Mouse (Mus musculus) kidney, embryonic 14.5 days (tissue): ENCODE data around the gene Lman1l. TPM values are rescaled to one million over a fixed set of nuclear protein-coding genes. Genes with fewer than 3 reads are reported as not detected.

ENCODE experiments used
- ATAC-seq: fragments of 200-750 bp; cut with Nextera tagmentation; 2 replicates; pipeline ENCODE4 v1.8.0; 2017; ENCODE audit warnings: moderate number of reproducible peaks, mild to moderate bottlenecking, moderate TSS enrichment, moderate library complexity; ENCODE audit not compliant: low FRiP score, low TSS enrichment
- H3K27ac ChIP-seq: fragments of 300-500 bp; sonication (generic); 2 replicates; pipeline ENCODE4 v1.5.1; 2014; ENCODE audit warnings: low read depth, mild to moderate bottlenecking, low read length, moderate library complexity, mixed read lengths
- H3K27me3 ChIP-seq: fragments of 300-500 bp; sonication (generic); 2 replicates; pipeline ENCODE4 v1.6.1; 2014; ENCODE audit warnings: mild to moderate bottlenecking, low read length; ENCODE audit not compliant: control insufficient read depth, insufficient read depth
- H3K36me3 ChIP-seq: fragments of 300-500 bp; sonication (generic); 2 replicates; pipeline ENCODE4 v1.6.1; 2014; ENCODE audit warnings: low read length, mixed read lengths; ENCODE audit not compliant: control insufficient read depth, insufficient read depth
- H3K4me1 ChIP-seq: fragments of 300-500 bp; sonication (generic); 2 replicates; pipeline ENCODE4 v1.6.1; 2014; ENCODE audit warnings: low read length, mixed read lengths; ENCODE audit not compliant: control insufficient read depth, insufficient read depth
- H3K4me2 ChIP-seq: fragments of 300-500 bp; sonication (generic); replicated peaks from 2 replicates; pipeline ENCODE4 v1.6.1; 2014; ENCODE audit warnings: low read depth, mild to moderate bottlenecking, low read length
- H3K4me3 ChIP-seq: fragments of 300-500 bp; sonication (generic); 2 replicates; pipeline ENCODE4 v1.5.1; 2014; ENCODE audit warnings: mild to moderate bottlenecking, low read length
- H3K9ac ChIP-seq: fragments of 300-500 bp; sonication (generic); 2 replicates; pipeline ENCODE4 v1.6.1; 2014; ENCODE audit warnings: low read depth, mild to moderate bottlenecking, low read length, moderate library complexity
- H3K9me3 ChIP-seq: fragments of 300-500 bp; sonication (generic); 2 replicates; pipeline ENCODE4 v1.6.1; 2016; ENCODE audit warnings: low read length; ENCODE audit not compliant: control insufficient read depth
- WGBS: fragments of 180-500 bp; shearing (Covaris S2); extraction: QIAGEN DNeasy Blood & Tissue Kit; methylation state at CpG from one replicate; pipeline ENCODE4 v1.1.7; 2014; 5-methylcytosine and 5-hydroxymethylcytosine counted together
- polyA plus RNA-seq: library from polyadenylated mRNA; unstranded; fragments of >200 nt; fragmentation: Nextera tagmentation; extraction: Ambion mirVana; gene quantifications from 2 replicates; pipeline ENCODE4 v1.2.1, GENCODE M21; 2014

Lman1l gene
- polyA plus RNA-seq, 1 experiment from 2014 or later: not detected

DNA sequence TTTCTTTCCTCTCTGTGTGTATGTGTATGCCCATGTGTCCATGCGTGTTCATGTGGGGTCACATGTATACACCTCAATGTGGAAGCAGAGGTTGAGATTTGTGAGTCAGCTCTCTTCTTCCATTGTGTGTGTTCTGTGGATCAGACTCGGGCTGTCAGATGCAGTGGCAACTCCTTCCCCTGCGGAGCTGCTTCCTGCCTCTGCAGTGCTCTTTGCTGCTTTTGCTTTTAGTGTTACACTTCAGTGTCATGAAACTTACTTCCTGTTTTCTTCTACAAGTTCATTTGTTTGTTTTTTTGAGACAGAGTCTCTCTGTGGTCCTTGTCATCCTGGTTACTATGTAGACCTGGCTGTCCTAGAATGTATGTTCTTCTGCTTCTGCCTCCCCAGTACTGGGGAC is 35.6 kb downstream of the Lman1l start:
- Histone ChIP-seq H3K36me3 (peaks cover 59% of the 10 kb centered on the region), H3K4me3 (no peak overlapping the region), H3K27me3 (no peaks in the 10 kb centered on the region), H3K9ac (no peak overlapping the region), H3K27ac (no peak overlapping the region), H3K9me3 (no peaks in the 10 kb centered on the region), H3K4me1 (0 out of 2 replicates have a peak, but pooled peaks cover 3% of the 10 kb centered on the region), H3K4me2 (no peak overlapping the region)
- WGBS: 89% methylated on average over 3 of the region's 3 CpGs
- ATAC-seq: no peak

DNA sequence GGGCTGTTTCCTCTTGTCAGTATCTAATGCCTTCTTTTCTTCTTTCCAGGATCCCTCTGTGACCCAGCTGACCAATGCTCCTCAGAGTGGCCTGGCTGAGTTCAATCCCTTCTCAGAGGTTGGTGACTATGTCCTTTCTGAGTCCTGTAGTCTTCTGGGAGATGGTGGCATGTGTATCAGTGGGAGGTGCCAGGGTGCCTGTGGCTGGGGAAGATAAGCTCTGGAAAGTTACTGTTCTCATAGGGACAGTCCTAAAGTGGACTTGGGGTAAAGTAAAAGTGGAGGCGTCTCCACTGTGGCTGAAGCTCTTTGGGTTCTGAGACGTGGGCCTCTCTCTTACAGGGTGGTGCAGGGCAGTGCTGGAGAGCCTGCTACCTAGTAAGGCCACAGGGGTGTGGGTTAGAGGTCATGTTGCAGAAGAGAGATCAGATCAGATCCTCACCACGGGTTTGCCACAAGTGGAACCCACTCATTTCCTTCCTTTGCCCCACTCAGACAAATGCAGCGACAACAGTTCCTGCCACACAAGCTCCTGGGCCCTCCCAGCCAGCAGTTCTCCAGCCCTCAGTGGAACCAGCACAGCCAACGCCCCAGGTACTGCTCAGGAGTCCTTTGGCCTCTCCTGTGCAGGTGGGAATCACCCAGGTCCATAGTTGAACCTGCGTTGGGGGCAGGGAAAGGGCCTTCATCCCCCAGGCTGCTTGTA is 43.3 kb downstream of the Lman1l start:
- no peak for ATAC-seq
- no peaks in the 10 kb centered on the region for H3K9me3 ChIP-seq
- no peak overlapping the region for H3K4me2 ChIP-seq
- H3K4me3 ChIP-seq: no peak overlapping the region
- no peak overlapping the region for H3K27ac ChIP-seq
- H3K4me1 ChIP-seq: no peaks in the 10 kb centered on the region
- peaks cover 44% of the 10 kb centered on the region for H3K36me3 ChIP-seq
- no peak overlapping the region for H3K9ac ChIP-seq
- H3K27me3 ChIP-seq: no peaks in the 10 kb centered on the region
- WGBS: 79% methylated on average over 6 of the region's 6 CpGs

DNA sequence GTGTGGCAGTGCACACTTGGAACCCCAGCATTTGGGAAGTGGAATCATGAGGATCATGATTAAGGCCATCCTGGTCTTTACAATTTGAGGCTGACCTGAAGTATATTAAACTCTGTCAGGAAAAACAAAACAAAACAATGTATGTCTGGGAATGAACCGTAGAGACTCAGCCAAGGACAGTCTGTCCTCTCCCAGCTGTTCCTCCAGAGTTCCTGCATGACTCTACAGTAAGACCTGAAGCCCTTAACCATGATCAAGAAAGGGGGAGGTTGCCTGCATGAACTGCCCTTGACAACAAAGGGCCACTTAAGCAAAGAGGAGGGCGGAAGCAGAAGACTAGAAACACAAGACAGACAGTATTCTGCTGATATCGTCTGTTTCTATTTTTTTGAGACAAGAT is 45.0 kb downstream of the Lman1l start:
- ATAC-seq: no peak
- Histone ChIP-seq H3K27me3 (no peaks in the 10 kb centered on the region), H3K36me3 (peaks cover 35% of the 10 kb centered on the region), H3K4me2 (no peak overlapping the region), H3K4me3 (no peak overlapping the region), H3K9me3 (no peaks in the 10 kb centered on the region), H3K9ac (no peak overlapping the region), H3K27ac (no peak overlapping the region), H3K4me1 (no peaks in the 10 kb centered on the region)
- WGBS: 88% methylated on average over 3 of the region's 3 CpGs

DNA sequence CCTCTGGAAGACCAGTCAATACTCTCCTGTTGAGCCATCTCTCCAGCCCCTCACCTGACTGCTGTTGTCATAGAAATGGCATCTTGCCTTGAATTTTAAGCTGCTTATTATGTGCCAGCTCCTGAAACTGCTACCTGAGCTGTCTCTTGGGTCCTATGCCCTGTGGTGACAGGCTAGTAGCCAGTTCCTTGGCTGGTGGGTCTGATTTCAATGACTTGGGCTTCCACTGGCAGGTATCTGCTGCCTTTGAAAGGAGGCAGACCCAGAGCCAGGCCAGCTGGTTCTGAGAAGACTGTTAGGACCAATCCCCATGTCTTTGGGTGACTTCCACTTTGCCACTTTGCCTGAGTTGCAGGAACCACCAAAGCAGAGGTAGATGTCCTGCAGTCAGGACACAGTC is 46.2 kb downstream of the Lman1l start:
- no peaks in the 10 kb centered on the region for H3K4me1 ChIP-seq
- H3K4me2 ChIP-seq: no peak overlapping the region
- no peaks in the 10 kb centered on the region for H3K27me3 ChIP-seq
- ATAC-seq: no peak
- no peaks in the 10 kb centered on the region for H3K9me3 ChIP-seq
- H3K36me3 ChIP-seq: peaks cover 26% of the 10 kb centered on the region
- H3K9ac ChIP-seq: no peak overlapping the region
- no peak overlapping the region for H3K4me3 ChIP-seq
- no peak overlapping the region for H3K27ac ChIP-seq

DNA sequence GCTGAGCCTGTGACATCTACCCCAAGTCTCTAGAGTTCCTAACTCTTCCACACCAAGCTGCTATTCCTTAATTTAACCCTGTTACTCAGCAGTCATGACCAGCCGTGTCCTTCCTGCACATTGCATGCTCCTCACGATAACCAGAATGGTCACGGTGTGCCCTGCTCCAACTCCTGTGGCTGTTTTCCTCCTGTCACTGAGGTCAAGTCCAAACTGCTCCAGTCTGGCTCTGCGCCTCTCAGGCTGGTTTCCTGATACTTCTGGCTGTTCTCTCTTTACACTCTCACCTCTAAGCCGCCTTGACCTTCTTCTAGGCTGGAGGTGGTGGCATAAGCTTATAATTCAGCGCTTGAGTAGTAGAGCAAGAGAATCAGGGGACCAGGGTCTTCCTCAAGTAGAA is 52.1 kb downstream of the Lman1l start:
- 91% methylated on average over 6 of the region's 6 CpGs for WGBS

DNA sequence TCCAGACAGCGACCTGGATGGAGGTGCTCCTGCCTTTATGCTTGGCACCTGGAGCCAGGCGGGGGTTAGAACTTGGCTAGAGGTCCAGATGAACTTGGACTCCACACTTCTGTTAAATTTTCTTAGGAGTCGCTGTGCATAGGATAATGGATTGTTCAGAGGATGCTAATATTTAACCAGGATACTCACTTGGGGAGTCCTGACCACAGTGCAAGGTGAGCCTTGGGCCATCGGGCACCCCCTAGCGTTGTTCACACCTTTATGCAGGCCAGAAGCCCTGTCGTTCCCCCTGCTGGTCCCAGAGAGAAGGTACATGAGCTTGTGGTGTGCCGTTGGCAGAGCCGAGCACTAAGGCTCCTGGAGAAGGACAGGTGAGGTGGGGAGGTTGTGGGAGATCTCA is 53.7 kb downstream of the Lman1l start:
- Histone ChIP-seq H3K27ac (no peak overlapping the region), H3K4me3 (no peak overlapping the region), H3K36me3 (peaks cover 18% of the 10 kb centered on the region; the same call in 1 of the 2 replicates), H3K4me1 (peaks cover 16% of the 10 kb centered on the region), H3K9ac (no peak overlapping the region), H3K9me3 (no peaks in the 10 kb centered on the region), H3K27me3 (no peaks in the 10 kb centered on the region), H3K4me2 (no peak overlapping the region)
- peak; percentile 25; the same call in 1 of the 2 replicates for ATAC-seq
- WGBS: 51% methylated on average over 8 of the region's 8 CpGs

More for the DNA sequence above, 52.1 kb downstream of the Lman1l start:
- Histone ChIP-seq H3K4me3 (no peak overlapping the region), H3K9ac (no peak overlapping the region), H3K36me3 (peaks cover 18% of the 10 kb centered on the region; the same call in 1 of the 2 replicates), H3K27ac (no peak overlapping the region), H3K4me2 (no peak overlapping the region), H3K27me3 (no peaks in the 10 kb centered on the region), H3K9me3 (no peaks in the 10 kb centered on the region), H3K4me1 (peaks cover 6% of the 10 kb centered on the region; the same call in 1 of the 2 replicates)
- no peak for ATAC-seq

DNA sequence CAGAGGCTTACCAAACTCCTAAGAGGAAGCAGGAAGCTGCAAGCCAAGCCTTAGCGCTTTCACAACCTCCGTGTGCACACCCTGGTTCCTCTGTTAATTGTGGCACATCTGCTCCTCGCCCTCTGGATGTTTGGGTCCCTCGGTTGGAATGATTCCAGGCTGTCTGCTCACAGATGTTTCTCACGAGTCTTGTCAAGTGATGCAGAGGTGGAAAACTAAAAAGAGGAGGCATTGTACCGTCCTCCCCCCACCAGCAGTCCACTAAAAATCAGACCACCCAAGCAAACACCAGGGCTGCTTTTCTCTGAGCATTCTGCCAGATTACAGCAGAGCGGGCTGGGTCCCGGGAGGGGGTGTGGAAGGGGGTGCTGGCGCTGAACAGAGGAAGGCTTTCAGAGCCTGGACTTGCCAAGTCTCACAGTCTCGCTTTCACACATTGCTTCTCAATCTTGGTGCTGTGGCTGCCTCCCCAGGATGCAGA is 54.8 kb downstream of the Lman1l start:
- no peak overlapping the region for H3K4me2 ChIP-seq
- no peaks in the 10 kb centered on the region for H3K9me3 ChIP-seq
- H3K27ac ChIP-seq: peak overlapping the region; percentile 43; the same call in 1 of the 2 replicates
- peaks cover 12% of the 10 kb centered on the region; the same call in 1 of the 2 replicates for H3K36me3 ChIP-seq
- no peak overlapping the region for H3K4me3 ChIP-seq
- H3K9ac ChIP-seq: no peak overlapping the region
- H3K4me1 ChIP-seq: peaks cover 22% of the 10 kb centered on the region
- H3K27me3 ChIP-seq: no peaks in the 10 kb centered on the region
- WGBS: 42% methylated on average over 10 of the region's 10 CpGs
- ATAC-seq: no peak

DNA sequence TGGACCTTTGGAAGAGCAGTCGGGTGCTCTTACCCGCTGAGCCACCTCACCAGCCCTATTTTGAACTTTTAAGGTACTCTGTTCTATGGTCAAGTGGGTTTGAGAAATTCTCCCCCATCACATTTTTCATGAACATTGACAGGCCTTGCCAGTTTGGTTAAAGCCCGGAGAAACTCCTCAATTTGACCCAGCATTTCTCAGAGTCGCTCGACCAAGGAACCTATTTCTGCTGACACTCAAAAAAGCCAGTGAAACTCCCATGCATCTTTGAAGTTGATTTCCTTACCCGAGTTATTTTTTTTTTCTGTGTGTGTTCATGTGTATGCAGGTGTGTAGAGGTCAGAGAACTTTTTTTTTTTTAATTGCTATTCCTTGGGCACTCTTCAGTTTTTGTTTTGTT is 56.0 kb downstream of the Lman1l start:
- Histone ChIP-seq H3K27ac (no peak overlapping the region; the same call in 1 of the 2 replicates), H3K4me1 (peaks cover 22% of the 10 kb centered on the region)

DNA sequence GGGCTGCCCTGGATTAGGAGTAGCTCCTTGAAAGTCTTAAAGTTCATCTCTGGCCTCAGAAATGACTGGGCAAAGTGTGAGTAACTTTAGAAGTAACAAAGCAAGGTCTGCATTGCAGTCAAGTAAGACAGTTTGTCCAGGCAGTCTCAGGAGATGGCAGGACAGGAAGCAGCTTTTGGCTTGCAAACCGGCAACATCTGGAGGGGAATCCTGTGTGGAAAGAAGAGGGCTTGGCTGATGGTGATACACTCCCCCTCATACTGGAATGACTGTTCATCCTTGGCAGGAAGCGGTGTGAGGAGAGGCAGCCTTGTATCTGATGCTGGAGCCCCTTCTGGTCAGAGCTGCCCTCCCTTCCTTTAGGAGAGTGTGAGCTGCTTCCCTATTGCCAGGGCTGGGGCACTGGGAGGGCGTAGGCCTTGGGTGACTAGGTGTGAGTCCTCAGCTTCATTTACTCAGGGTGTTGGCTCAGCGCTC is 57.6 kb downstream of the Lman1l start:
- WGBS: 52% methylated on average over 4 of the region's 4 CpGs
- H3K27me3 ChIP-seq: no peaks in the 10 kb centered on the region
- no peaks in the 10 kb centered on the region for H3K9me3 ChIP-seq
- no peak for ATAC-seq
- H3K4me1 ChIP-seq: peaks cover 22% of the 10 kb centered on the region
- H3K27ac ChIP-seq: peak overlapping the region; percentile 18; the same call in 1 of the 2 replicates
- peaks cover 1% of the 10 kb centered on the region; the same call in 1 of the 2 replicates for H3K36me3 ChIP-seq
- H3K4me3 ChIP-seq: no peak overlapping the region
- peak overlapping the region; percentile 1; the same call in 1 of the 2 replicates for H3K4me2 ChIP-seq
- H3K9ac ChIP-seq: no peak overlapping the region

More for the DNA sequence above, 56.0 kb downstream of the Lman1l start:
- Histone ChIP-seq H3K9me3 (no peaks in the 10 kb centered on the region), H3K4me2 (no peak overlapping the region), H3K4me3 (no peak overlapping the region), H3K9ac (no peak overlapping the region), H3K36me3 (peaks cover 12% of the 10 kb centered on the region; the same call in 1 of the 2 replicates), H3K27me3 (no peaks in the 10 kb centered on the region)
- WGBS: 48% methylated on average over 6 of the region's 6 CpGs
- no peak for ATAC-seq
